Mouse (Mus musculus): ENCODE results near the gene Slc25a26. TPM values are rescaled to one million over a fixed set of nuclear protein-coding genes. Genes with fewer than 3 reads are reported as not detected.

The Slc25a26 gene
- polyA plus RNA-seq (2012; rRNA removed), result 2.8 and 3.0 TPM in 2 replicates

DNA sequence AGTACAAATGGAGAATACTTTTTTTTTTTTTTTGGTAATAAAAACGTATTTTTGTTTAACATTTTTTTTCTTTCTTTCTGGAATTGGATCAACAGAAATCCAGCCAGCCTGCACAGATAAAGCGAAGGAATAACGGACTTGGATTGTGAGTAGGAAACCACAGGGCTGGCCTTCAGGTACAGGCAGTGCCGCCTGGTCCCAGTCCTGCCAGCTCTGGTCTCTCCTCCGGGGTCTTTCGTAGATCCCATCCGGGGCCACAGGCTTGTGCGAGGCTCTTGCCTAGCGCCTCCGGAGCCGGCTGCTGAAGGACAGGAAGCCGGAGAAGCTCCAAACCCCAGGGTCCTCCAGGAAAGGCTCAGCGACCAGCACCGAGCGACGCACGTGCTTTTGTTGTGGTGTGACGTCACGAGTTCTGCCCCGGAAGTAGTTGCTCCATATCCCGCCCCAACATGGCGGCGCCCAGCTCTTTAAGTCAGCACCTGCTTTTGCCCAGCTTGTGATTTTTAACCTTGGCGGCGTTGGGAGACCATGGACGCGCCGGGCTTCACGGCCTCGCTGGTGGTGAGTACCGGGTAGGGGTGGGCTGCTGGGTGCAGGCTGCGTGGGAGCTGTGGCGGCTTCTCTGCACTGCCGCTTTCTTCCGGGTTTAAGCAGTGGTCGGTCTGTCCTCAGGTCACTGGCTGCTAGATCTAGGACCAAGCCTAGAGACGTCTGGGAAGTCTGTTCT is at the start of gene Slc25a26:
TSS of gene Slc25a26 (plus strand) at position 435 of the 727 bp plus-strand sequence.

Other genes starting within 250 kb of the Slc25a26 start
- 2.3 TPM in 2 replicates for gene Magi1, start 216.4 kb upstream of the Slc25a26 start, polyA plus RNA-seq (2012; rRNA removed)
- 5.1 and 7.8 TPM in 2 replicates for gene Lrig1, start 199.8 kb downstream of the Slc25a26 start, polyA plus RNA-seq (2012; rRNA removed)

Data from liver, embryonic 18 days (tissue).